Mouse (Mus musculus) heart, postnatal 0 days (tissue): Measurements from ENCODE around the gene Acot7.

Source experiments
- CTCF ChIP-seq: IDR thresholded peaks from 2 replicates; pipeline ENCODE4 v1.5.1; 2016; ENCODE audit warnings: antibody characterized with exemption, control low read depth, low read depth
- EP300 ChIP-seq: IDR thresholded peaks from 2 replicates; pipeline ENCODE4 v1.6.1; 2016; ENCODE audit warnings: antibody characterized with exemption, low read depth

DNA sequence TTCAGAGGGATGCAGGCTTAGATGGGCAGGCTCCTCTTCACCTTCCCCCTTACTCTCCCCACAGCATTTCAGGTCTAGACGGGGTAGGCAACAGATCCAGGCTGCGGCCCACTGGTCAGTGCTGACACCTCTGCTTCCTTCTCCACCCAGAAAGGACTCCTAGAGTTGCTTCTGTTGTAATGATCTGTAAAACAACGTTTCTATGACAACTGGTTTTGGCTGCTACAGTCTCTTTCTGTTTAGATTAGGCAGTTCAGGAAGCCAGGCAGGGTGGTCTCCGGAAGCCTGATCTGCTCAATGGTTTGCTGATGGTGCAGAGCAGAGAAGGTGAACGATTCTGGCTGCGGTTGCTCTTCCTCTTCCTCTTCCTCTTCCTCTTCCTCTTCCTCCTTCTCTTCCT lies 23.6 kb downstream of the Acot7 start:
- TF ChIP-seq CTCF = no peak
- no peak for TF ChIP-seq EP300
